Mouse (Mus musculus) Patski (cell line): ENCODE measurements at regions not wholly inside any gene's neighbourhood (a gene's known extent, or its start where the extent isn't known, plus 50 kb on each side); places are given as distances from the start of the nearest gene placed in this dataset.

Experiments used
- ATAC-seq: fragments of 100-300 bp; one replicate; pipeline ENCODE4 v1.8.0; 2021
- CTCF ChIA-PET: fragments of 350-600 bp; sonication (Branson Sonifier 250); formaldehyde crosslinking; loops from one replicate; lab custom pipeline; 2022; ENCODE audit warnings: inconsistent platforms; lab: Charles Lee
- POLR2A ChIA-PET: fragments of 350-600 bp; sonication (Branson Sonifier 250); formaldehyde crosslinking; loops from one replicate; lab custom pipeline; 2022; ENCODE audit warnings: antibody characterized with exemption, inconsistent platforms; lab: Charles Lee
- DNase-seq: peaks from one replicate; pipeline ENCODE4 v3.0.0-alpha.2; 2011; ENCODE audit warnings: low read depth, low spot score
- H3K27me3 ChIP-seq: fragments of 371-371 bp; one replicate; pipeline ENCODE4 v1.5.1; 2021
- CTCF ChIP-seq: fragments of 100-300 bp; IDR thresholded peaks from one replicate; pipeline ENCODE4 v1.5.1; 2021
- in situ Hi-C: fragments of 300-500 bp; cut with MboI; formaldehyde crosslinking; loops from 3 replicates; pipeline ENCODE4 v1.11.1; 2018; ENCODE audit warnings: low pct_unique_long_range_greater_than_20kb, mixed read lengths

DNA sequence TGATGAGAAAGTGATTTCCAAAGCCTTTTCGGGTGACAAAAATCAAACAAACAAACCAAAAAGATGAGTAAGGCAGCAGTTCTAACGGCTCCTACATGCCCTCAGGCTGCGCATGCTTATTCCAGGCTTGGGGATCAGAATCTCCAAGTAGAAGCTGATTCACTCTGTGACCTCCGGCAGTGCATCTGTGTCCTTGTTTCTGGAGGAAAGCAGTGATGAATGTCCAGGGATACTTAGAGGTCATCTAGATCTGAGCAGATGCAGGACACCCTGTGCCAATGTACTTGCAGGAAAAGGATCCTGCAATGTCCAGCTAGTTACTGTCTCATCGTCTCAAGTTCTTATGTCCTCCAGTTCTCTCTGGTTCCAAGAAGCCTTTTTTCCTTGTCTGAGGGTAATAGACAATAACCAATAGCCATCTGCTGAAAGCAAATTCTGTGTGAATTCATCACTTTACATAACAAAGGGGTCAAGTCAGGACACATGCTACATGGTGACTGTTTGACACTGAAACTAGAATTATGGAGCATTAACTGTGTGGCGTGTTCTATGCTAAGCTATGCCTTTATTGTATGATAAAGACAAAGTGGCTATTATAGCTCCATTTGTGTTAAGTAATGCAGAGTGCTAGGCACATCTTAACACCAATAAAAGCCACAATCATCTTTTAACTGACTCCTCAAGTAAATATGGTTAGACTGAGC is 143.6 kb upstream of the Gm9747 start:
- ATAC-seq (no peak), DNase-seq (no peak)
- TF ChIP-seq CTCF = no peak
- in situ Hi-C loops = no loop called here
- POLR2A ChIA-PET = no interaction called here
- H3K27me3 ChIP-seq = no peaks in the 10 kb centered on the region
- CTCF ChIA-PET = interaction anchor here (1.0 kb wide), 1 partner anchor 39 kb away, joined by 3 read pairs; no protein-coding TSS in a partner anchor

DNA sequence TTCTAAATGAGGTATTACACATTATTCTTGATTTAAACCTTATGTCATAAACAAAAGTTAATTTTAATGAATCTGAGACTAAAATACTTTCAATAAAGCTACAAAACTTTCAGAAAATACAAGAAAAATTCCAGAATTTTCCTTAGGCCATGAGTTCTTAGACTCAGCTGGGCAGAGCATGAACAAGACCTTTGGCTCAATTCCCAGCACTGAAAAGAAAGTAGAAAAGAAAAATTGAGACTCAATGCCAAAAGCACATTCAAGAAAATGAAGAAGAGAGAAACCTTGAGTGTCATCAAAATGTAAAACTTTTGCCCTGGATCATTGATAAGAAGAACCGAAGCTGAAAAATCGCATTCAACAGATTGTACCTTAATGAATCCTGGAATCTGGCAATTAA is 137.8 kb upstream of the Gm9747 start:
- in situ Hi-C loops = no loop called here
- ChIA-PET CTCF (no interaction called here), POLR2A (no interaction called here)
- DNase-seq = no peak
- ATAC-seq = no peak
- H3K27me3 ChIP-seq = no peaks in the 10 kb centered on the region
- no peak for TF ChIP-seq CTCF

DNA sequence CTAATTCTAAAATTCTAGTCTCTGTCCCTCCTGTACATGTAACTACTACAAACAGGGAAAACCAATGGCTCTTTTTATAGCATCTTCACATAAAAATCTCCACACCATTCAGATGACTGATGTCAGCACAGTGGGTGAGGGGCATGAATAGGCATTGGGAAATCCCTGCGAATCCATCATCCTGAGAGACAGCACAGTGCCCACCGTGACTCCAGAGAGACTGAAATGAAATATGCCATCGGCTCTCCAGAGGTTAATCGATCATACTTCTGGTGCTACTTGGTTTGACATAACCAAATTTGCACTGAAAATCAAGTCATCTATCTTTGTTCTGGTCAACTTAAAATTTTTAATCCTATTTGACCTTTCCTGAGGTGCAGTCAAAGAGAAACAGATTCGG is 126.2 kb upstream of the Gm9747 start:
- ChIA-PET POLR2A (no interaction called here), CTCF (no interaction called here)
- in situ Hi-C loops = no loop called here
- DNase-seq (no peak), ATAC-seq (no peak)
- no peak for TF ChIP-seq CTCF
- no peaks in the 10 kb centered on the region for H3K27me3 ChIP-seq

GRCm38 (mm10) chr1:82110071-82110635 is 122.8 kb upstream of the Gm9747 start:
- peak; percentile 73 for ATAC-seq
- CTCF ChIA-PET = no interaction called here
- in situ Hi-C loops = no loop called here
- POLR2A ChIA-PET = interaction anchor here (0.6 kb wide), 1 partner anchor 90 kb away, joined by 6 read pairs; no protein-coding TSS in a partner anchor
- H3K27me3 ChIP-seq = no peaks in the 10 kb centered on the region
- peak; percentile 31 for DNase-seq
- no peak for TF ChIP-seq CTCF

DNA sequence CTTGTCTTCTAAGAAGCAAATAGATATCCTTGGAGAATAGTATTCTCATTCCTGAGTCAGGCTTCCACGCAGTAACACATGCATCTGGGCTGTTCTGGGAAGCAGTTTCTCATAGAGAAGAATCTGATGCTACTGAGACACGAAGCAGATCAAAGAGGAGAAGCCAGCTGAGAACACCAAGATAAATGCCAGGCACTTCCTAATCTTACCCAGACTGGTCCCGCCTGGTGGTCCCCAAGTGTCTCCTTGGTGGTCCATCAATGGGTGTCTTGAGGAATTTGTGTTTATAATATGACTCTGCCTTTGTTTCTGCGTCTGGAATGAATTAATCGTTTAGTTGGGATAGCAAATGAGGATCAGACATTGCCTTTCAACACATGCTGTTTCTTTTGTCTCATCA is 120.5 kb upstream of the Gm9747 start:
- H3K27me3 ChIP-seq = no peaks in the 10 kb centered on the region
- TF ChIP-seq CTCF = no peak
- DNase-seq = no peak
- ChIA-PET POLR2A (no interaction called here), CTCF (interaction anchor here (0.8 kb wide), 1 partner anchor 20 kb away, joined by 3 read pairs; no protein-coding TSS in a partner anchor)
- in situ Hi-C loops = no loop called here
- ATAC-seq = no peak

DNA sequence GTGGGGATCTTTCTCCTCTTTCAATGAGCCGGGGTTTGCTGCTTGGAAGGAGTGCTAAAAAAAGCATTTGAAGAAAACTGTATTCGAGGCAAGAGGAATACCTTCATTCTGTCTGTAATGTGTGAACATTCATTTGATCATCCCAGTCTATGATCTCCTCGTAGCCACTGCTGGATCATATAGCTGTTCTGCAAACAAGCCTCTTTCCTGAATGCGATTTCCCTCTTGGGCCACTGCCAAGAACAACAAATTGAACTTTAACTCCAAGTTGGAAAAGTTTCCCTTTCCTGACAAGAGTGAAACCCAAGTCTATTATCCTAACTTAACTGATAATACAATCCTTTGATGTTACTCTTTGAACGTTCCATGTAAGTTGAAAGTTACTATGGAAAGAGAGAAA is 108.4 kb upstream of the Gm9747 start:
- ATAC-seq = no peak
- ChIA-PET POLR2A (no interaction called here), CTCF (interaction anchor here (1.3 kb wide), 1 partner anchor 83 kb away, joined by 3 read pairs; no protein-coding TSS in a partner anchor)
- no peaks in the 10 kb centered on the region for H3K27me3 ChIP-seq
- DNase-seq = no peak
- in situ Hi-C loops = no loop called here
- TF ChIP-seq CTCF = no peak

DNA sequence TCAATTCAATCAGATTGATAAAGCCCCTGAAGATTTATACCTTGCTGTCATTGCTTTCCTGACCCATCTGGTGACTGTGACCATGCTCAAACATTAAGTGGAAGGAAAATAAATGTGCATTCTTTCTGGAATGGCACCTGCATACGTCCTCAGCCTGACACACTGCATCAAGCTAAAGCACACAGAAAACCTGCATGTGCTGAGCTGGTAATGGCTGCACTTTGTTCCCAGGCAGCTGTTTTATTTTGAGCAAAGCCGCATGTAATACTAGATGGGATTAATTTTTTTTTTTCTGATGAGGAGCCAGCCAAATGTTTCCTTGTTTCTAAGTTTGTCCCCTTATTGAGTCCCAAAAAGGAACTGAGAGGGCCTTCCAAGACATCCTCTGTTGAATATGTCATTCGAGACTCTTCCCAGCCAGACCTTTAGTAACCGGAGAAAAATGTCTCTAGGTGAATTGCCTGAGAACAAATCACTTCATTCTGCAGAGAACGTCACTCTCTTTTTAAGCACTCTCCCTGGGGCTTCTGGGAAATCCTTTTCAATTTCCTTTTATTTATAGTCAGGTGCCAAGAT is 103.1 kb upstream of the Gm9747 start:
- in situ Hi-C loops = no loop called here
- no peak for TF ChIP-seq CTCF
- ChIA-PET POLR2A (no interaction called here), CTCF (no interaction called here)
- DNase-seq (no peak), ATAC-seq (no peak)
- H3K27me3 ChIP-seq = no peaks in the 10 kb centered on the region

- in situ Hi-C loops = no loop called here
- DNase-seq (no peak), ATAC-seq (no peak)
- no peak for TF ChIP-seq CTCF
- CTCF ChIA-PET = no interaction called here
- POLR2A ChIA-PET = interaction anchor here (1.0 kb wide), 1 partner anchor 14 kb away, joined by 4 read pairs; no protein-coding TSS in a partner anchor
- H3K27me3 ChIP-seq = no peaks in the 10 kb centered on the region
Measured at GRCm38 (mm10) chr1:82132536-82132935, 100.4 kb upstream of the Gm9747 start.

GRCm38 (mm10) chr1:82134938-82135337 is 98.0 kb upstream of the Gm9747 start:
- TF ChIP-seq CTCF = no peak
- DNase-seq = no peak
- ChIA-PET CTCF (interaction anchor here (1.3 kb wide), 1 partner anchor 35 kb away, joined by 3 read pairs; no protein-coding TSS in a partner anchor), POLR2A (no interaction called here)
- H3K27me3 ChIP-seq = no peaks in the 10 kb centered on the region
- in situ Hi-C loops = no loop called here
- no peak for ATAC-seq

- in situ Hi-C loops = no loop called here
- TF ChIP-seq CTCF = no peak
- DNase-seq (no peak), ATAC-seq (no peak)
- ChIA-PET POLR2A (no interaction called here), CTCF (no interaction called here)
- H3K27me3 ChIP-seq = no peaks in the 10 kb centered on the region
Measured at GRCm38 (mm10) chr1:82135761-82136331, 97.1 kb upstream of the Gm9747 start.

- TF ChIP-seq CTCF = no peak
- ChIA-PET CTCF (no interaction called here), POLR2A (no interaction called here)
- in situ Hi-C loops = no loop called here
- no peak for DNase-seq
- no peak for ATAC-seq
- no peaks in the 10 kb centered on the region for H3K27me3 ChIP-seq
Measured at GRCm38 (mm10) chr1:82145256-82145655, 87.7 kb upstream of the Gm9747 start.
